In the genomic region with DNA sequence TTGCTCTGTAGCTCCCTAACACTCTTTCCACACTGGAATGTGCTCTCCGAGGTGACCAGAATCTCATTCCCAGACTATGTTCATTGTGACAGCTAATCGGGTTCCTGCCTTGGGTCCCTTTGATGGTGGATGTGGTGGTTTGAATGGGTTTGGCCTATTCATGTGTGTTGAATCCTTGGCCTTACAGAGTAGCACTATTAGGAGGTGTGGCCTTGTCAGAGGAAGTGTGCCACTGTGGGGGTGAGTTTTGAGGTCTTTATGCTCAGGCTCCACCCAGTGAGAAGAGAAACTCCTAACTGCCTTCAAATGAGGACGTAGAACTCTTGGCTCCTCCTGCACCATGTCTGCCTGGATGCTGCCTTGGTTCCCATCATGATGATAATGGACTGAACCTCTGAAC, we compare ENCODE assay signal across 14 mouse cellular contexts.
DNase-seq lines count a peak whose midpoint lies in the region; ATAC-seq lines count a peak whose summit lies in the region.
"Had no signal": no experiment of that assay in that cellular context is flagged by ENCODE, and none has a peak within 500 bp of the region (broad histone marks: within the 10 kb centered on the region; RNA-seq: fewer than 3 reads in every experiment).

No protein-coding gene starts in this region.

- H3K4me1 ChIP-seq in heart, embryonic 14.5 days (ENCODE audit: control insufficient read depth in 2 of 2, insufficient read depth in 2 of 2, low read length in 2 of 2) = peaks cover 24 to 44% of the 10 kb centered on the region in 2 experiments

- H3K4me3 ChIP-seq in heart, embryonic 14.5 days (ENCODE audit: control insufficient read depth in 1 of 2, insufficient read depth in 1 of 2, low read depth in 1 of 2, low read length in 2 of 2) = no peak overlapping the region
- H3K4me3 ChIP-seq: embryonic facial prominence, embryonic 10.5 days had no signal

- no peak overlapping the region for H3K4me2 ChIP-seq in heart, embryonic 14.5 days (ENCODE audit: low read length)

- H3K9me3 ChIP-seq in heart, embryonic 14.5 days (ENCODE audit: control insufficient read depth, low read length) = no peaks in the 10 kb centered on the region
- H3K9me3 ChIP-seq: embryonic facial prominence, embryonic 10.5 days had no signal

- H3K36me3 ChIP-seq in heart, embryonic 14.5 days (ENCODE audit: control insufficient read depth, insufficient read depth, low read length) = no peaks in the 10 kb centered on the region
- H3K36me3 ChIP-seq: embryonic facial prominence, embryonic 10.5 days had no signal

- H3K27ac ChIP-seq in heart, embryonic 14.5 days (replicated peaks in 1 of 2; ENCODE audit: control insufficient read depth in 1 of 2, insufficient read depth in 1 of 2, low read depth in 2 of 2, low read length in 2 of 2) = 0 out of 4 replicates have a peak overlapping the region, but pooled peaks of 1 of the 2 experiments have one; percentile 24
- H3K27ac ChIP-seq: embryonic facial prominence, embryonic 10.5 days; liver, embryonic 14.5 days had no signal

- 0 out of 2 replicates have a peak overlapping the region, but pooled peaks have one; percentile 8 for H3K9ac ChIP-seq in heart, embryonic 14.5 days (ENCODE audit: low read length)
- H3K9ac ChIP-seq: liver, embryonic 14.5 days had no signal

- intact Hi-C loops in heart, postnatal 36 days (cut with DNase I) = loop anchor here (10.0 kb wide), 1 partner anchor 528 kb away; no protein-coding TSS in a partner anchor

- ATAC-seq in heart, embryonic 14.5 days (ENCODE audit: insufficient number of reproducible peaks, insufficient read depth, low FRiP score, low read depth) = no peak
- peak; percentile 84 for ATAC-seq in inflammation-experienced regulatory T-cells, adult 6 months

- WGBS in heart, embryonic 14.5 days = 30% methylated on average over 3 of the region's 3 CpGs

- DNase-seq in heart, postnatal 36 days = no peak
- DNase-seq in spleen, postnatal 10 days (ENCODE audit: low spot score in 2 of 2) = peak; percentile 7 to 37
- no peak for DNase-seq in spleen, postnatal 14 days (ENCODE audit: low spot score in 2 of 2)
- peak; percentile 22 for DNase-seq in thymus, postnatal 25 days
- no peak for DNase-seq in frontal cortex, adult 2 months (ENCODE audit: extremely low spot score in 1 of 2, low spot score in 1 of 2)
- DNase-seq in adrenal gland, adult 8-10 months = no peak
- DNase-seq: cerebellum, adult 2 months; gastrocnemius, postnatal 25 days; heart, postnatal 10 days; kidney, adult 9 months had no signal

- H3K27me3 ChIP-seq in heart, embryonic 14.5 days (ENCODE audit: control insufficient read depth, insufficient read depth, low read length) = no peaks in the 10 kb centered on the region

Comparison
In these comparisons a context has a peak if more than half of its experiments do, and no peak if none do; other contexts are left out.
1. DNase-seq: peak in spleen, postnatal 10 days (2 of 2) and thymus, postnatal 25 days (single experiment); none in heart, postnatal 36 days (0 of 2), spleen, postnatal 14 days (0 of 2), frontal cortex, adult 2 months (0 of 2) and adrenal gland, adult 8-10 months (single experiment).